Mouse (Mus musculus) gastrocnemius, postnatal 10 days (tissue): ENCODE measurements at regions not wholly inside any gene's neighbourhood (a gene's known extent, or its start where the extent isn't known, plus 50 kb on each side); places are given as distances from the start of the nearest gene placed in this dataset.

Experiments
- DNase-seq: peaks from one replicate; pipeline ENCODE4 v3.0.0; 2021; ENCODE audit warnings: mixed read lengths

- no peak for DNase-seq
Observed at GRCm38 (mm10) chr4:105560781-105561180, 228.9 kb upstream of the Gm12728 start.

- DNase-seq, result no peak
Observed at GRCm38 (mm10) chr4:105561611-105562010, 228.1 kb upstream of the Gm12728 start.

- DNase-seq, result no peak
Observed at GRCm38 (mm10) chr4:105565796-105566195, 223.9 kb upstream of the Gm12728 start.

GRCm38 (mm10) chr4:105566513-105567457, 222.9 kb upstream of the Gm12728 start:
- no peak for DNase-seq

- DNase-seq, result no peak
Observed at GRCm38 (mm10) chr4:105569671-105570070, 220.0 kb upstream of the Gm12728 start.

GRCm38 (mm10) chr4:105575550-105575949, 214.1 kb upstream of the Gm12728 start:
- DNase-seq, result no peak

- DNase-seq, result no peak
Observed at GRCm38 (mm10) chr4:105580987-105581386, 208.7 kb upstream of the Gm12728 start.

- DNase-seq, result no peak
Observed at GRCm38 (mm10) chr4:105584329-105584925, 205.2 kb upstream of the Gm12728 start.

- DNase-seq, result no peak
Observed at GRCm38 (mm10) chr4:105603661-105604060, 186.0 kb upstream of the Gm12728 start.

- no peak for DNase-seq
Observed at GRCm38 (mm10) chr4:105604607-105605006, 185.1 kb upstream of the Gm12728 start.

GRCm38 (mm10) chr4:105606731-105607130, 182.9 kb upstream of the Gm12728 start:
- no peak for DNase-seq

GRCm38 (mm10) chr4:105610917-105611316, 178.8 kb upstream of the Gm12728 start:
- DNase-seq, result no peak

- no peak for DNase-seq
Observed at GRCm38 (mm10) chr4:105614390-105614789, 175.3 kb upstream of the Gm12728 start.

GRCm38 (mm10) chr4:105626371-105627320, 163.0 kb upstream of the Gm12728 start:
- DNase-seq, result peak; percentile 26

GRCm38 (mm10) chr4:105629581-105629980, 160.1 kb upstream of the Gm12728 start:
- DNase-seq, result no peak

- no peak for DNase-seq
Observed at GRCm38 (mm10) chr4:105630595-105631369, 158.9 kb upstream of the Gm12728 start.

- no peak for DNase-seq
Observed at GRCm38 (mm10) chr4:105632581-105633358, 156.9 kb upstream of the Gm12728 start.

- no peak for DNase-seq
Observed at GRCm38 (mm10) chr4:105633789-105634188, 155.9 kb upstream of the Gm12728 start.

GRCm38 (mm10) chr4:105640793-105641192, 148.9 kb upstream of the Gm12728 start:
- DNase-seq, result no peak

GRCm38 (mm10) chr4:105641582-105641981, 148.1 kb upstream of the Gm12728 start:
- no peak for DNase-seq
